Mouse (Mus musculus) CH12.LX (cell line): Measurements from ENCODE around the gene Olfr67. TPM values are rescaled to one million over a fixed set of nuclear protein-coding genes. Genes with fewer than 3 reads are reported as not detected.
"Not testable (repeated sequence)": the region's sequence is repeated elsewhere in the genome, so short reads cannot be mapped to it uniquely, and the experiment has no call there.

Experiments used
- DNase-seq: peaks from one replicate; pipeline ENCODE4 v3.0.0-alpha.2; 2013; ENCODE audit errors: extremely low read depth
- H3K27ac ChIP-seq: 2 replicates; pipeline ENCODE4 v1.5.1; 2012; ENCODE audit warnings: low read depth, mild to moderate bottlenecking, control low read depth, moderate library complexity; ENCODE audit not compliant: insufficient read depth
- H3K27me3 ChIP-seq: replicated peaks from 2 replicates; pipeline ENCODE3; 2012; ENCODE audit warnings: inconsistent platforms
- H3K36me3 ChIP-seq, 2 experiments: replicated peaks in 1 of 2; 2 replicates each; pipeline versions ENCODE3 to v1.6.1; 2012; ENCODE audit warnings: inconsistent platforms in 1 of 2, low read length in 1 of 2, mild to moderate bottlenecking in 1 of 2, mixed read lengths in 1 of 2, moderate library complexity in 1 of 2; ENCODE audit not compliant: control insufficient read depth in 1 of 2, insufficient read depth in 1 of 2
- H3K4me1 ChIP-seq, 2 experiments: 2 replicates each; pipeline ENCODE4 v1.6.1; 2012; ENCODE audit warnings: inconsistent platforms in 1 of 2, moderate library complexity in 1 of 2; ENCODE audit not compliant: insufficient read depth in 2 of 2, control insufficient read depth in 1 of 2
- H3K4me2 ChIP-seq: 2 replicates; pipeline ENCODE4 v1.6.1; 2012; ENCODE audit warnings: low read depth, mild to moderate bottlenecking, control low read depth; ENCODE audit not compliant: poor library complexity, insufficient read depth, severe bottlenecking
- H3K4me3 ChIP-seq, 3 experiments: fragments of 150-350 bp in 1 of 3; sonication (generic) in 1 of 3; replicated peaks in 1 of 3; 2 replicates each; pipeline versions ENCODE3 to v1.5.1; 2011 to 2012; ENCODE audit warnings: low read depth in 2 of 3, low read length in 2 of 3, mild to moderate bottlenecking in 2 of 3, moderate library complexity in 2 of 3, control low read depth in 1 of 3, improper control_type of control experiment in 1 of 3, inconsistent platforms in 1 of 3, mixed read lengths in 1 of 3; ENCODE audit not compliant: poor library complexity in 1 of 3
- H3K79me2 ChIP-seq: replicated peaks from 2 replicates; pipeline ENCODE4 v1.6.1; 2012; ENCODE audit warnings: mild to moderate bottlenecking, moderate library complexity; ENCODE audit not compliant: control insufficient read depth, poor library complexity, insufficient read depth, severe bottlenecking; ENCODE audit errors: extremely low read depth
- H3K9ac ChIP-seq: 2 replicates; pipeline ENCODE4 v1.6.1; 2012; ENCODE audit warnings: low read depth, mild to moderate bottlenecking, control low read depth, moderate library complexity; ENCODE audit not compliant: insufficient read depth
- H3K9me3 ChIP-seq: replicated peaks from 2 replicates; pipeline ENCODE3; 2012; ENCODE audit warnings: low read length, inconsistent platforms, mixed read lengths
- BHLHE40 ChIP-seq: IDR thresholded peaks from 2 replicates; pipeline ENCODE4 v1.6.1; 2011; ENCODE audit warnings: mild to moderate bottlenecking, low read depth, low read length, improper control_type of control experiment
- CHD2 ChIP-seq: IDR thresholded peaks from 2 replicates; pipeline ENCODE4 v1.6.1; 2011; ENCODE audit warnings: low read length, improper control_type of control experiment
- CTCF ChIP-seq, 2 experiments: IDR thresholded peaks in 1 of 2; conservative IDR thresholded peaks in 1 of 2; 2 replicates each; pipeline ENCODE4 v1.5.1; 2011 to 2012; ENCODE audit warnings: low read depth in 2 of 2, low read length in 2 of 2, improper control_type of control experiment in 1 of 2, inconsistent platforms in 1 of 2, mild to moderate bottlenecking in 1 of 2, moderate library complexity in 1 of 2
- ETS1 ChIP-seq: conservative IDR thresholded peaks from 2 replicates; pipeline ENCODE4 v1.6.1; 2012; ENCODE audit warnings: low read depth, mild to moderate bottlenecking, inconsistent platforms, low read length, improper control_type of control experiment, moderate library complexity
- GABPA ChIP-seq: IDR thresholded peaks from 2 replicates; pipeline ENCODE4 v1.6.1; 2012; ENCODE audit warnings: low read depth, low read length, improper control_type of control experiment, inconsistent platforms; ENCODE audit not compliant: insufficient replicate concordance
- JUN ChIP-seq: IDR thresholded peaks from 2 replicates; pipeline ENCODE4 v1.6.1; 2011; ENCODE audit warnings: low read depth, mild to moderate bottlenecking, low read length, improper control_type of control experiment, moderate library complexity; ENCODE audit not compliant: insufficient read depth
- JUND ChIP-seq: conservative IDR thresholded peaks from 2 replicates; pipeline ENCODE4 v1.6.1; 2011; ENCODE audit warnings: low read depth, low read length, improper control_type of control experiment
- MAFK ChIP-seq: IDR thresholded peaks from 2 replicates; pipeline ENCODE4 v1.6.1; 2011; ENCODE audit warnings: low read length, improper control_type of control experiment; ENCODE audit not compliant: insufficient replicate concordance
- MAX ChIP-seq: IDR thresholded peaks from 2 replicates; pipeline ENCODE4 v1.6.1; 2011; ENCODE audit warnings: low read length, improper control_type of control experiment
- MAZ ChIP-seq: IDR thresholded peaks from 2 replicates; pipeline ENCODE4 v1.6.1; 2012; ENCODE audit warnings: low read depth, mild to moderate bottlenecking, inconsistent platforms, low read length, improper control_type of control experiment, moderate library complexity
- MEF2A ChIP-seq: IDR thresholded peaks from 2 replicates; pipeline ENCODE4 v1.6.1; 2014; ENCODE audit warnings: low read depth, mild to moderate bottlenecking, inconsistent platforms, low read length, improper control_type of control experiment, borderline replicate concordance
- MYC ChIP-seq: IDR thresholded peaks from 2 replicates; pipeline ENCODE4 v1.6.1; 2011; ENCODE audit warnings: low read depth, mild to moderate bottlenecking, improper control_type of control experiment, low read length
- PAX5 ChIP-seq: IDR thresholded peaks from 2 replicates; pipeline ENCODE4 v1.6.1; 2012; ENCODE audit warnings: low read length, inconsistent platforms, mixed read lengths
- RAD21 ChIP-seq: IDR thresholded peaks from 2 replicates; pipeline ENCODE4 v1.6.1; 2011; ENCODE audit warnings: low read depth, mild to moderate bottlenecking, low read length, improper control_type of control experiment, moderate library complexity
- RCOR1 ChIP-seq: conservative IDR thresholded peaks from 2 replicates; pipeline ENCODE4 v1.6.1; 2012; ENCODE audit warnings: low read depth, mild to moderate bottlenecking, inconsistent platforms, low read length, improper control_type of control experiment
- SIN3A ChIP-seq: IDR thresholded peaks from 2 replicates; pipeline ENCODE4 v1.6.1; 2012; ENCODE audit warnings: low read length, improper control_type of control experiment, inconsistent platforms
- SMC3 ChIP-seq: IDR thresholded peaks from 2 replicates; pipeline ENCODE4 v1.6.1; 2011; ENCODE audit warnings: low read depth, low read length, improper control_type of control experiment
- TBP ChIP-seq: conservative IDR thresholded peaks from 2 replicates; pipeline ENCODE4 v1.6.1; 2011; ENCODE audit warnings: low read depth, low read length, improper control_type of control experiment
- UBTF ChIP-seq: IDR thresholded peaks from 2 replicates; pipeline ENCODE4 v1.6.1; 2012; ENCODE audit warnings: low read depth, mild to moderate bottlenecking, inconsistent platforms, low read length, improper control_type of control experiment, moderate library complexity
- USF1 ChIP-seq: IDR thresholded peaks from 2 replicates; pipeline ENCODE4 v1.6.1; 2014; ENCODE audit warnings: low read depth, mild to moderate bottlenecking, inconsistent platforms, low read length, improper control_type of control experiment
- USF2 ChIP-seq: conservative IDR thresholded peaks from 2 replicates; pipeline ENCODE4 v1.6.1; 2011; ENCODE audit warnings: low read depth, low read length, improper control_type of control experiment
- ZC3H11A ChIP-seq: IDR thresholded peaks from 2 replicates; pipeline ENCODE4 v1.6.1; 2012; ENCODE audit warnings: low read depth, mild to moderate bottlenecking, inconsistent platforms, low read length, improper control_type of control experiment
- ZKSCAN1 ChIP-seq: IDR thresholded peaks from 2 replicates; pipeline ENCODE4 v1.6.1; 2012; ENCODE audit warnings: low read depth, inconsistent platforms, low read length, improper control_type of control experiment, borderline replicate concordance
- dilution Hi-C: fragments of 300-500 bp; cut with MboI; formaldehyde crosslinking; loops from 2 replicates; pipeline ENCODE4 v1.14.3; 2020; ENCODE audit warnings: low sequenced_read_pairs; ENCODE audit not compliant: extremely low pct_unique_long_range_greater_than_20kb, extremely low pct_ligation_motif_present
- in situ Hi-C: fragments of 300-500 bp; cut with MboI; formaldehyde crosslinking; loops from 3 replicates; pipeline ENCODE4 v1.14.3; 2019; ENCODE audit warnings: low sequenced_read_pairs, low pct_ligation_motif_present, low pct_unique_long_range_greater_than_20kb, mixed read lengths
- polyA plus RNA-seq: library from polyadenylated mRNA; unstranded; fragments of >175 nt; gene quantifications from 2 replicates; pipeline ENCODE4 v1.2.1, GENCODE M21; 2012; ENCODE audit warnings: low read depth; ENCODE audit not compliant: insufficient read length
- total RNA-seq, 2 experiments: library from RNA; depleted of rRNA; stranded (reverse); fragments of 300-350 nt in 1 of 2; fragments of >200 nt in 1 of 2; gene quantifications; 2 replicates each; pipeline ENCODE4 v1.2.3; 2012 to 2014

Olfr67 gene
- total and polyA plus RNA-seq, 3 experiments = not detected

- H3K36me3 ChIP-seq = no peaks in the 10 kb centered on the region
- peaks cover 0 to 8% of the 10 kb centered on the region in 2 experiments; a peak in 2 of 4 replicates for H3K4me1 ChIP-seq
- in situ Hi-C loops = no loop called here
- H3K4me3 ChIP-seq = no peak within 1 kb of the TSS
- no peak within 1 kb of the TSS for H3K27ac ChIP-seq
- no peak within 1 kb of the TSS; the same call in 1 of the 2 replicates for H3K4me2 ChIP-seq
- no peak within 1 kb of the TSS for H3K9ac ChIP-seq
- H3K27me3 ChIP-seq = no peaks in the 10 kb centered on the region
- H3K9me3 ChIP-seq = no peaks in the 10 kb centered on the region
- no peaks in the 10 kb centered on the region for H3K79me2 ChIP-seq
- no peak for DNase-seq
- dilution Hi-C loops = no loop called here
- TF ChIP-seq RAD21 (no peak), RCOR1 (no peak), USF2 (no peak), SIN3A (no peak), PAX5 (no peak), SMC3 (no peak), CHD2 (no peak), MEF2A (no peak), ETS1 (no peak)
Measured at GRCm38 (mm10) chr7:103779598-103779997, 12.0 kb downstream of the Olfr67 start, which contains the start of gene Olfr68. Olfr68 (minus strand) TSS chr7:103779698.

GRCm38 (mm10) chr7:103777652-103778051, 14.0 kb downstream of the Olfr67 start:
- H3K9me3 ChIP-seq, H3K4me2 ChIP-seq, DNase-seq, H3K79me2 ChIP-seq, H3K4me3 ChIP-seq, in situ Hi-C loops, H3K27me3 ChIP-seq, dilution Hi-C loops, H3K4me1 ChIP-seq, H3K9ac ChIP-seq, H3K36me3 ChIP-seq, H3K27ac ChIP-seq: not testable (repeated sequence)

GRCm38 (mm10) chr7:103771494-103771893, 20.1 kb downstream of the Olfr67 start, which contains the start of gene Olfr69:
Olfr69 (minus strand) TSS chr7:103771594.
- in situ Hi-C loops (no loop called here), dilution Hi-C loops (no loop called here)
- no peak within 1 kb of the TSS for H3K9ac ChIP-seq
- H3K27me3 ChIP-seq = no peaks in the 10 kb centered on the region
- DNase-seq = no peak
- no peak within 1 kb of the TSS for H3K27ac ChIP-seq
- no peak within 1 kb of the TSS for H3K4me3 ChIP-seq
- no peaks in the 10 kb centered on the region for H3K79me2 ChIP-seq
- H3K4me1 ChIP-seq = no peaks in the 10 kb centered on the region
- no peaks in the 10 kb centered on the region for H3K9me3 ChIP-seq
- H3K4me2 ChIP-seq = no peak within 1 kb of the TSS
- TF ChIP-seq ZKSCAN1 = no peak
- no peak for TF ChIP-seq USF1
- no peak for TF ChIP-seq UBTF
- no peak for TF ChIP-seq MAFK
- no peak for TF ChIP-seq MYC
- TF ChIP-seq MEF2A = no peak
- TF ChIP-seq TBP = no peak
- TF ChIP-seq BHLHE40 = no peak
- TF ChIP-seq USF2 = no peak
- TF ChIP-seq SIN3A = no peak
- TF ChIP-seq GABPA = no peak
- no peak for TF ChIP-seq JUND
- no peak for TF ChIP-seq MAX
- no peak for TF ChIP-seq MAZ
- TF ChIP-seq PAX5 = no peak
- no peak for TF ChIP-seq JUN
- no peak for TF ChIP-seq CHD2
- TF ChIP-seq ZC3H11A = no peak
- no peak for TF ChIP-seq SMC3
- TF ChIP-seq CTCF (conservative IDR thresholded peaks at IDR 0.05 in 1 of 2, IDR thresholded peaks at IDR 0.05 in 1 of 2; ENCODE audit: low read depth in 2 of 2, low read length in 2 of 2) = no peak
- no peaks in the 10 kb centered on the region for H3K36me3 ChIP-seq
